Mouse (Mus musculus): ENCODE measurements at regions not wholly inside any gene's neighbourhood (a gene's known extent, or its start where the extent isn't known, plus 50 kb on each side); places are given as distances from the start of the nearest gene placed in this dataset.

DNA sequence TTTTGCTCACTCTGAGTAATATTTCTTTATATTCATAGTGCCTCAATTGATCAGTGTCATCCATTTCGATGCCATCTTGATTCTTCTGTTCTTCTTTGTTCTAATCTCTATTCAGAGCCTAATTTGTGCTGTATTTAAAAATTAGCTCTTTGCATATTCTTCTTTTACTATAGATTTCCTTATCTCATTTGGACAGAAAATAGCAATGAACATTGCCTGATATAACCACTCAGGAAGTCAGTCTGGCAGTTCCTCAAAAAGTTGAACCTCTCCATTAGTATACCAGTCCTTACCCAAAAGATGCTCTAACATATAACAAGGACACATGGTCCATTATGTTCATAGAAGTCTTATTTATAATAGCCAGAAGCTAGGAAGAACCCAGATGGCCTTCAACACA is 1088.5 kb upstream of the Nr2f1 start (continued):
- TF ChIP-seq E2F4 (IDR thresholded peaks at IDR 0.05; ENCODE audit: borderline replicate concordance, low read depth, low read length) (no peak), MXI1 (IDR thresholded peaks at IDR 0.05; ENCODE audit: low read depth, low read length) (no peak), POLR2AphosphoS2 (IDR thresholded peaks at IDR 0.05; ENCODE audit: low read length) (no peak), POLR2AphosphoS5 (IDR thresholded peaks at IDR 0.05; ENCODE audit: borderline replicate concordance, low read depth, low read length) (no peak), ZNF384 (IDR thresholded peaks at IDR 0.05; ENCODE audit: low read depth, low read length) (no peak), UBTF (IDR thresholded peaks at IDR 0.05; ENCODE audit: borderline replicate concordance, insufficient read depth, low read depth, low read length) (no peak), POLR2A (IDR thresholded peaks at IDR 0.05; ENCODE audit: control insufficient read depth in 1 of 2, insufficient read depth in 1 of 2, low read depth in 1 of 2, low read length in 2 of 2, poor library complexity in 1 of 2) (no peak)

DNA sequence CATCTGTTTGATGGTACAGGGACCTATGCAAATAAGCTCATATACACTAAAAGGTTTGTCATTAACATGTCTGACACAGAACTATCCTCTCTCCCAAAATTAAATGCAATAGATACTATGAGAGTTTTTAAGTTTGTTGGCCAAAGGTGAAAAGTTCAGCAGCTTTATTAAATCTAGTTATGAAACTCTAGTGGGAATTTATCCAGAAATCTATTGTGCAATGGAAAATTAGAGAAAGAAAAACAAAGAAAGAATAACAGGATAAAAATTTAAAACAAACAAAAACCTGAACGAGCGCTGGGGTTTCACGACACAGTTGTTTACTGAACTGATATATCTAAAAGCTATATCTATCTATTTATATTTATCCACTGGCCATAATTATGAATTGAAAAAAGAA is 1086.6 kb upstream of the Nr2f1 start:
- Histone ChIP-seq H3K9me3 (replicated peaks; ENCODE audit: insufficient read depth, low read length) (no peaks in the 10 kb centered on the region), H3K9ac (ENCODE audit: control insufficient read depth, low read depth, low read length, poor library complexity, severe bottlenecking) (no peak overlapping the region), H3K4me3 (ENCODE audit: control insufficient read depth in 1 of 2, insufficient read depth in 1 of 2, low read depth in 2 of 2, low read length in 2 of 2) (no peak overlapping the region), H3K4me1 (ENCODE audit: control insufficient read depth in 1 of 2, insufficient read depth in 2 of 2, low read length in 2 of 2) (no peaks in the 10 kb centered on the region; a peak in 2 of 4 replicates), H3K79me2 (ENCODE audit: control insufficient read depth, insufficient read depth, low read length, poor library complexity) (no peaks in the 10 kb centered on the region), H3K36me3 (ENCODE audit: control insufficient read depth in 1 of 2, insufficient read depth in 2 of 2, low read length in 2 of 2) (no peaks in the 10 kb centered on the region; a peak in 1 of 4 replicates), H3K27ac (ENCODE audit: control insufficient read depth, low read depth, low read length) (no peak overlapping the region), H3K27me3 (ENCODE audit: control insufficient read depth in 1 of 2, insufficient read depth in 2 of 2, low read length in 2 of 2) (no peaks in the 10 kb centered on the region)
- TF ChIP-seq ZNF384 (IDR thresholded peaks at IDR 0.05; ENCODE audit: low read depth, low read length) = no peak
- no peak for TF ChIP-seq USF1 (IDR thresholded peaks at IDR 0.05; ENCODE audit: low read depth, low read length)
- DNase-seq (ENCODE audit: low read depth, low spot score) = no peak

DNA sequence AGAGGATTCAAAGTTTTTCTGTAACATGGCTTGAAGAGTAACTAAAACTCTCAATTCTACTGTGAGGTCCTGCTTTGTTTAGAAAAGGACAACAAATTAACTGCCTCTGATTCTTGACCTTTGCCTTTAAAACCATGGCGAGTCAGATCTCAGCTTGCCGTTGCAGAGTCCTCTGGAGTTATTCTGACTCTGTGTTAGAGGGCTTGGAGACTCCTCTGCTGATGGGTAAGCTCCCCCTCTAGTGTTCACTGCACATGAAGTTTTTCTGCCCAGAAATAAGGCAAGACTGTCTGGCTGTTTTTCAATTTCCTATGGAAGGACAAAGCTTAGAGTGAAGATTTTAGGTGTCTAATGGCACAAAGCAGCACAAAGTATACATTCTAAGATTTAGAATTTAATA is 1085.9 kb upstream of the Nr2f1 start:
- Histone ChIP-seq H3K27me3 (ENCODE audit: control insufficient read depth in 1 of 2, insufficient read depth in 2 of 2, low read length in 2 of 2) (no peaks in the 10 kb centered on the region), H3K36me3 (ENCODE audit: control insufficient read depth in 1 of 2, insufficient read depth in 2 of 2, low read length in 2 of 2) (no peaks in the 10 kb centered on the region; a peak in 1 of 4 replicates), H3K27ac (ENCODE audit: control insufficient read depth, low read depth, low read length) (no peak overlapping the region), H3K9me3 (replicated peaks; ENCODE audit: insufficient read depth, low read length) (no peaks in the 10 kb centered on the region), H3K9ac (ENCODE audit: control insufficient read depth, low read depth, low read length, poor library complexity, severe bottlenecking) (no peak overlapping the region), H3K4me1 (ENCODE audit: control insufficient read depth in 1 of 2, insufficient read depth in 2 of 2, low read length in 2 of 2) (no peaks in the 10 kb centered on the region; a peak in 2 of 4 replicates), H3K4me3 (ENCODE audit: control insufficient read depth in 1 of 2, insufficient read depth in 1 of 2, low read depth in 2 of 2, low read length in 2 of 2) (no peak overlapping the region), H3K79me2 (ENCODE audit: control insufficient read depth, insufficient read depth, low read length, poor library complexity) (no peaks in the 10 kb centered on the region)
- TF ChIP-seq NRF1 (IDR thresholded peaks at IDR 0.05; ENCODE audit: insufficient read depth, low read depth, low read length, poor library complexity, severe bottlenecking) = no peak
- no peak for TF ChIP-seq BHLHE40 (IDR thresholded peaks at IDR 0.05; ENCODE audit: borderline replicate concordance, low read depth, low read length)
- TF ChIP-seq NELFE (IDR thresholded peaks at IDR 0.05; ENCODE audit: low read depth, low read length) = no peak
- TF ChIP-seq GABPA (IDR thresholded peaks at IDR 0.05; ENCODE audit: low read depth, low read length) = no peak
- TF ChIP-seq GATA1 (IDR thresholded peaks at IDR 0.05; ENCODE audit: low read depth, low read length) = no peak
- TF ChIP-seq TCF12 (IDR thresholded peaks at IDR 0.05; ENCODE audit: low read depth, low read length) = no peak
- 0 out of 2 replicates have a peak, but pooled peaks have one; percentile 18 for TF ChIP-seq ZC3H11A (IDR thresholded peaks at IDR 0.05; ENCODE audit: low read depth, low read length)
- TF ChIP-seq EP300 (IDR thresholded peaks at IDR 0.05; ENCODE audit: low read depth in 1 of 2, low read length in 2 of 2) = no peak
- TF ChIP-seq RAD21 (IDR thresholded peaks at IDR 0.05; ENCODE audit: low read depth, low read length) = peak; percentile 32
- no peak for TF ChIP-seq POLR2A (IDR thresholded peaks at IDR 0.05; ENCODE audit: control insufficient read depth in 1 of 2, insufficient read depth in 1 of 2, low read depth in 1 of 2, low read length in 2 of 2, poor library complexity in 1 of 2)
- TF ChIP-seq POLR2AphosphoS5 (IDR thresholded peaks at IDR 0.05; ENCODE audit: borderline replicate concordance, low read depth, low read length) = no peak
- no peak for TF ChIP-seq MEF2A (IDR thresholded peaks at IDR 0.05; ENCODE audit: extremely low read depth, insufficient replicate concordance, low read depth, low read length, poor library complexity, severe bottlenecking)
- TF ChIP-seq MAX (IDR thresholded peaks at IDR 0.05; ENCODE audit: low read length) = no peak
- TF ChIP-seq KAT2A (conservative IDR thresholded peaks at IDR 0.05; ENCODE audit: low read depth, low read length) = no peak
- no peak for TF ChIP-seq ZMIZ1 (IDR thresholded peaks at IDR 0.05; ENCODE audit: low read depth, low read length)
- peak in 2 of 3 experiments; percentile 16 to 27; a peak in 3 of 6 replicates for TF ChIP-seq CTCF (IDR thresholded peaks at IDR 0.05 in 2 of 3, conservative IDR thresholded peaks at IDR 0.05 in 1 of 3; ENCODE audit: control insufficient read depth in 1 of 3, insufficient read depth in 1 of 3, low read depth in 2 of 3, low read length in 3 of 3, poor library complexity in 1 of 3, severe bottlenecking in 1 of 3)
- TF ChIP-seq UBTF (IDR thresholded peaks at IDR 0.05; ENCODE audit: borderline replicate concordance, insufficient read depth, low read depth, low read length) = no peak
- TF ChIP-seq SMC3 (IDR thresholded peaks at IDR 0.05; ENCODE audit: low read depth, low read length) = peak; percentile 33
- no peak for TF ChIP-seq HCFC1 (IDR thresholded peaks at IDR 0.05; ENCODE audit: low read depth, low read length)
- no peak for TF ChIP-seq TAL1 (IDR thresholded peaks at IDR 0.05; ENCODE audit: low read length)
- TF ChIP-seq USF1 (IDR thresholded peaks at IDR 0.05; ENCODE audit: low read depth, low read length) = no peak
- TF ChIP-seq CHD1 (IDR thresholded peaks at IDR 0.05; ENCODE audit: low read depth, low read length) = no peak
- TF ChIP-seq MXI1 (IDR thresholded peaks at IDR 0.05; ENCODE audit: low read depth, low read length) = no peak
- TF ChIP-seq JUND (IDR thresholded peaks at IDR 0.05; ENCODE audit: low read depth, low read length) = no peak
- TF ChIP-seq MYC (IDR thresholded peaks at IDR 0.05; ENCODE audit: low read depth, low read length) = no peak
- TF ChIP-seq CHD2 (IDR thresholded peaks at IDR 0.05; ENCODE audit: low read length) = no peak
- peak; percentile 13 for DNase-seq (ENCODE audit: low read depth, low spot score)

Data from MEL (cell line).